Mouse (Mus musculus): ENCODE results near the gene Fermt2. TPM values are rescaled to one million over a fixed set of nuclear protein-coding genes. Genes with fewer than 3 reads are reported as not detected.
A peak's percentile ranks its signal among the peaks of the same experiment; 100 is the strongest.

Fermt2 gene
- total RNA-seq, 2 experiments from 2014 or later, result 311 to 341 TPM

DNA sequence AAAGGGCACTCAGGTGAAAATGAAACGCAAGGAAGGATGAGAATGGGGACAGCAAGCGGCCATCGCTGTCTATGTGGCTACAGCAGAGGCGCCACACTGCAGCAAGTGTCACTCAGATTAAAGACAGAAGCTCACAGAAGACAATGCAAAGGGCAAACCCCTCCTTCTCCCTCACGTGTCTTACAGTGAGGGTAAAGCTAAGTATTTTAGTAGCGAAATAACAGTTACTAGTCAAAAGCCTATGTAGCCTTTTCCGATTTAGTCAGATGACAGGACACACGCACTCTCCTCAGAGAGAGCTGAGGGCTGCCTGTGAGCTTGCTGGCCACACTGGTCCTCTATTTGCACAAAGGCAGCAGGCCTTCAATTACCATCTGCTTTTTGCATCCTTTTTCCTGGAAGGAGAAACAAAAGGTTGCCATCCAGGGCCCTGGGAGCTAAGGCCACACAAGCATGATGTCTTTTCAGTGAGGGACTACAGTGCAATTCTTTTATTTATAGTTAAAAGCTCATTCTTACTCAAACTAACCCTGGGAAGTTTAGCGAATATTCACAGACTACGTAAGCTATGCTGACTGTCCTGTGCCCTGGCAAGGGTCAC is 66.9 kb downstream of the Fermt2 start:
- DNase-seq, result no peak

DNA sequence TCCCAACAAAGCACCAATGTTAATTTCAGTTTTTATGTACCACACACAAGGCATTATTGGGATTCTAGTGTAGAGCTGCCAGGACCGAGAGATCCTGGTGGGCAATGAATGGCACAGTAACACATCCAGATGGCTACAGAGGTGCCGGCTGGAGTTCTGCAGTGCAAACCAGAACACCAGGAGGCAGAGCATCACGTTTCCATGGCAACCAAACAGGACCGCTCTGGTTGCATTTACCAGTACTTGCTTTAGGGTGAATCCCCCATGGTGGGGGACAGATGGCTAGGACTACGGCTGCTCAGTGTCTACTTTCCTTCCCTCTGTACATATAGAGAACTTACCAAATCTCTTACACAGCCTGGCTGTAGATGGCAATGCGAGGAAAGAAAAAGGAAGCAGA is 67.5 kb downstream of the Fermt2 start:
- DNase-seq, result no peak

DNA sequence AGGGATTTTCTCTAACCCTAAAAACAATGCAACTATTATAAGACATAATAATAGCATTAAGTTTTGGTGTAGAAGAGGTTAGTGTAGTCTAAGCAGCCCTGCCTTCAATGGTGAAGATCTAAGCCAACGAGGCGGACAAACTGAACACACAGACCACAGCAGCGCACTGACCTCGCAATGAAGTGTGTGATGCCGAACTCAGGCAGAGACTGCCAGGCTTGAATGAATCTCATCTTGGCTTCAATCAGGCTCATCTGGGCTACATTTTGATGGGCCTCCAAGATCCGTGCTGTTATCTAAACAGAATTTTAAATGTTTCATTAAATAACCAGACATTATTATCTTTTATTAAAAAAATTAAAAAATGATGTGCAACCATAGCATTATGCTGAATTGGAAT is 68.0 kb downstream of the Fermt2 start:
- no peak for DNase-seq

DNA sequence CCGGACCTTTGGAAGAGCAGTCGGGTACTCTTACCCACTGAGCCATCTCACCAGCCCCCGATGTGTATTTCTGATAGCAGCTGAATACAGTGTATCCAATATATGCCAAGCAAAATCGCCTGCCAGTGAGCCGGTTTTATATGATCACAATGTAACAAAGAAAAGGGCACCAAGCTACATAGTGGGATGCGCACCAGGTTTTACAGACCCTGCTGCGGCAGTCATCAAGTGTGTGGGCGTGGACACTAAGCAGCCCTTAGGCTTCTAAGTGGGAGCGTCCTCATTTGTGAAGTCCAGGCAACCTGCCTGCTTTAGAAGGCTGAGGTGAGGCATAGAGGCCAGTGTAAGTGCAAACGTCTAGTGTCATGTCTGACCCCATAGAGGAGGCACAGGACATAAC is 69.4 kb downstream of the Fermt2 start:
- DNase-seq, result no peak

DNA sequence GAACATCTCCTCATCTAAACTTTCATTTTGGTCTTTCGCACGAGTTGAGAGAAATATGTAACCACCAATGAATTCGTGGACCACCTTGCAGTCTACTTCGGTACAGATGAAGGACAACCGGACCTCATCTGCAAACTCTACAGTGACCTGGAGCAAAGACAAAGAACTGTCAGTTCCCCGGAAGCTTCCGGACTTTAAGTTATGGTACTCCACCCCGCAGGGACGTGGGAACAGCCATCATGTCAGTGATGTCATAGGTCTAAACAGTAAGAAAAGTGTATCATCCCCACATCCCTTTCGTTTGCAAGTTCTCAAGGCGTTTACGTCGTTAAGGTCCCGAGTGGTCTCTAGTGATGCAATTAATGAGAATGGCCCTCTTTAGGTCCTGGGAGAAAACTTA is 70.0 kb downstream of the Fermt2 start:
- DNase-seq, result no peak

DNA sequence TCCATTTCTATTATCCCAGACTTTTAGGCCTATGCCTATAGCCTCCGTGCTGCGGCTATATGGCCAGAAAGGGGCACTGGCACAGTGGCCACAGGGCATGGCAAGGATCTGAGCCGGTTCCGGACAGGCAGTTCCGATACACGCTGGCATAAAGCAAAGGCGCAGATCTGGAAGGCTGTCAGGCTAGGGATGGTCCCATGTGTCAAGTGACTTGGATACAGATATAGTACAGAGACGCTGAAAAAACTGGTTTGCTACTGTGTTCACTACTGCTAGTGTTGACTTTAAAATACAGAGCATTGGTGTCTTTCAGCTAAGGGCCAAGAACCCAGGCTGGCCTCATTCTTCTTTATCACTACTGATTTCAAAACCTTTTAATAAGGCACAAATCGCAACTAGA is 72.9 kb downstream of the Fermt2 start:
- no peak for DNase-seq

DNA sequence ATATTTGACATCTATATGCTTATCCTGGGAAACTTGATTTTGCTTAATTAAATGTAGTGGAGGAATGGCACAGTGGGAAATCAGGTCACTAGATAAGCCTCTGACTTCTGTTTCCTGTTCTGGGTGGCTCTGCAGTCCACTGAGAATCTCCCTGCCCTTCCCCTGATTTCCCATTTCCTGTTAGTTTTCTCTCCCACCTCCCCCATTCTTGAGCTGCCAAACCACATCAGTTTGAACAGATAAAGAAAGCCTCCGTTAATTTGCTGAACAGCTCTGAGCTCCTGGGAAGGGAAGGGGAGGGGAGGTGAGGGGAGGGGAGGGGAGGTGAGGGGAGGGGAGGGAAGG is 73.4 kb downstream of the Fermt2 start:
- peak; percentile 46 for DNase-seq

DNA sequence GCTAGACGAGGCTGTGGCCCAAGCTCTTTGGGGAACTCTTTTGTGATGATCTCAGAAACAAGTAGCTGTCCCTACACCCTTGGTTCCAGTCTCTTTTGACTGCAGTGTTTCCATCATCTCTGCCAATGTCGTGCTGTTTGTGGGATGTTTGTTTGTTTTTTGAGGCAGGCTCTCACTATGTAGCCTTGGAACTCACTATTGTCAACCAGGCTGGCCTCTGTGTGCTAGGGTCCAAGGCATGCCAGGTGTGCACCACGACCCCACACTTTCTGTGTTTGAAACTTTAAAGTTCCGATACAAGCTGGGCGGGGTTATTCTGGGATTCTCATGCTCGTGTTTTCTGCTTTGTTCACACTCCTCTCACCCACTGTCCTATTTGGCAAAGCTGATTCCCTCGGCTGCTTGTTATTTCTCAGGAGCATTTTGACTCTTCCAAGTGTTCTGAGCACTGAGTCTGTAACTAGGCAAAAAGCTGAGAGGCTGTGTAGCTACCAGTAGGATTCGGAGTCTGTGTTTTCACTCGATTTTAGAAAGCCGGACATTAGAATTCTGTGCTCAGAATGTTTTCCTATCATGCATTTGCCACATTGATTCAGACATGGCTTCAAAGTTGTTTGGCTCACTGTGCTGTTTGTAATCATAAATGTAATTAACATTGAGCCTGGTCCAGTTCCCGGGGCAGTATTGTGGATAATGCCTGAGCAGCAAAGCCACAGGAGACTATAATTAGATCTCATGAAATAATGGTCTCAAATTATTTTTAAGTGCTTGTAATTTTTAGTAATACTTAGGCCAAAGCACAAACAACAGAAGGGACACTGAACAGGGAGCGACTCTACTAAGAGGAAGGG is 74.0 kb downstream of the Fermt2 start:
- no peak for DNase-seq

DNA sequence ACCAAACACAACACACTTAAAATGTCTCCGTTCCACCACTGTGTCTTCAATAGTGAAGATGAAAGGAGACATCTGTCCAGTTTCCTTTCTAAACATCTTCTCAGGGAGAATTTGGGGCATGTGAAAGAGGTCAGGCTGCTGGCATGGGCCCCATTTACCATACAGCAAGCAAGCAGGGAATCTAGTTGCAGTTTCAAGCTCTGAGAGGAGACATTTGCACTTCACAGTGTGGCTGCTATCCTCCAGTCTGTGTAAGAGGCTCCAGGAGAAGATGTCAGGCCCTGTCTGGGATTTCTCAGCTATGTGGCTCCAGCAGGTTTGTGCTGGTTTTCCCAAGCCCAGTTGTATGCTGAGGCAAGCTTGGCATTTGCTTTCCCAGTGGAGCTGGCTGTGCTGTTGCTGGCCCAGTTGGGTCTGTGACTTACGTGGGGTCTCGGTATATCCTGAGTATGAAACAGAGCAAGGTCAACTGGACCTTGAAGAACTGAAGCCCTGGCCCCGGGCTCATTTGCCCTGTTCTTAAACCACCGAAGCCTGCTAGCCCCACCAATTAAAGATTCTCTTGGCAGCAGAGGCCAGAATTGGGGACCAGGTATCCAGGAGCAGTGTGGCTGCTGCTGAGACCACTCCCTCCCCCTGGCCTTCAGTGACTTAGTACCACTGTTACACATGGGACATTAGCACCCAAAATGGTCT is 76.2 kb downstream of the Fermt2 start:
- DNase-seq, result no peak

DNA sequence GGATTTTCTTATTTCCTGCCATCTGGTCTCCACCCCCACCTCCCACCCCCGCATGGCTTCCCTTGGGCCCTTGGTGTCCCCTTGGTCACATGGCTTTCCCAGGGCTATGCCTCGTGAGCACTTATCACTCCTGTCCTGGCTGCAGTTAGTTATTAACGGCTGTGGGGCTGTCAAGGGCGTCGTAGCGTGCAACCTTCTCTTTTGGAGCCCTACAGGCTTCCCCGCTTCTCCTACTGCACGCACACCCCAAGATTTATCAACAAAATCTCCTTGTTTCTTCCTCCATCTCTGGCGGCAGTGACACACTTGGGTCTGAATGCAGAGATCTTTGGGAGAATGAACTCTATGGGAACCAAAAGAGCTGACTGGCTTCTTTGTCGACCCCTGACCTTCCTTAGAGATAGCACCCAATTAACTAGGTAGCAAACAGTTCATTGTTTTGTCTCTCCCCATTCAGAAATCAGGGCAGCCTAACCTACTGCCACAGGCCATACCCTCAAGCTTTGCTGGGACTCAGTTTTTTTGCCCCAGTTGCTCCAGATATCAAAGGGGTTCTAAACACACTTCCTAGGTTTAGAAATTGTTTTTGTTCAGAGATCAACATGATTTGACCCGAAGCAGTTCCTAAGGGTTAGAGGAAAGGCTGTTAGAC is 76.9 kb downstream of the Fermt2 start:
- DNase-seq, result peak; percentile 63

DNA sequence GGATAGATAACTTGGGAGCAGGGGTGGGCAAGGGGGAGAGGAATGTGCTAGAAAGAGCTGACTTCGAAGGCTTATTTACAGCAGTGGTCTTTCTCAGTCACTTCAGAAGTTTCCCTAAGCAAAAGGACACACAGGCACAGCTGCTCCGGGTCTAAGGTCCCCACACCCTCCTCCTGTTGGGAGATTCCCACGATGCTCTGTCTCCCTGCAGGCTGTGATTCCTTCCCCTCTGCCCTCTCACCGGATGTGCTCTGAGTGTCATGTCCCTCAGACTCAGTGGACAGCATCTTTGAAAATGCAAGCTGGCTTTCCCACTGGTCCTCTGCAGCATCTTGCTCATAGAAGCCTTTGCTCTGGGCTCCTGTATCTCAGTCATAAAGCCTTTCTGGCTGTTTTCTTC is 77.8 kb downstream of the Fermt2 start:
- no peak for DNase-seq

DNA sequence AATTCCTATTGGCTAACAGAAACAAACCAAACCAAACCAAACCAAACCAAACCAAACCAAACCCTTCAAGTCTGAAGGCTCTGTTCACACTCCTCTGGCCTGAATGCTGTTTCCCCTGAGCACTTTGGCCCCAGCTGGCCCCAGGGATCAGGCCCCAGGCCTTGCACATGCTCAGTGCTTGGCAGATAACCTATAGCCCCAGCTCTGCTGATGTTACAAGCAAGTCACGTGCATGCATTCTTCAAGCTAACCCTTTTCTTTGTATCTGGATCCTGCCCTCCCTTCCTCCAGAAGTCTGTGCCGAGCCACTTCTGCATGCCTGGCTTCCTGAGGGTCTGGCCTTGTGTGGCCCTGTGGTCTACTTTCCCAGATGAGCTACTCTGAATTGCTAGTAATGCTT is 78.8 kb downstream of the Fermt2 start:
- DNase-seq, result no peak

DNA sequence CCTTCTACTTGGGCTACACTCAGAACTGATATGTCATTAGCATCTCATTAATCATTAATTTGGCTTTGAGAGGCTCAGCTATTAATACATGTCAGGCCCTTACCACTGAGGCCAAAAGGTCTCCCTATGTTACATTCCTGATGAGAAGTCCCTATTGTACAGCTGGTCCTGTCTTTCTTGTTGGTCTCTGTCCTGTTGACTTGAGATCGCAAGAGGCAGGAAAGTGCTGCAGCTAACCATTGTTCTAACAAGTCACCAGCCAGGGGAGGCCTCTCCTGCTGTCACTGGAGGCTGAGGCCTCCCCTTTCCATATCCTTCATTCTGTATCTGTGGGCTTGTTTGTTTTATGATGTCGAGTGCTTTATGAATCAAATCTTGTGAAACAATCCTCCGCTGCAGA is 83.1 kb downstream of the Fermt2 start:
- DNase-seq, result no peak

DNA sequence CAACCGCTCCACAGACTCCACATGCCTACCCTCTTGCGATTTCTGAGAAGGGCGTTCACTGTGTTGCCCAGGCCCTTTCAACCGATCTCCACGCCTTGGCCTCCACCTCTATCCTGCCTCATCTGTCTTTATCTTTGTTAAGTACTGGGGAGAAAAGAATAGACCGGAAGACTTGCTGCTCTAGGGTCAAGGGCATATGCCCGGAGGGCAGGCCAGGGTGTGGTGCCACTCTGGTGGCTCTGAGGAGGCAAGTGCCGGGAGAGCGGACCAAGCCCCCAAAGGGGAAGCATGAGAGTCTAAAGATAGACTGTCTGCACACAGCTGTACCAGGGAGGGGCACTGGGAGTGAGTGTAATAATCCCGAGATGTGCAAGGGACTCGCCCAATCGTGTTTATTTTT is 84.5 kb downstream of the Fermt2 start:
- peak; percentile 54 for DNase-seq

DNA sequence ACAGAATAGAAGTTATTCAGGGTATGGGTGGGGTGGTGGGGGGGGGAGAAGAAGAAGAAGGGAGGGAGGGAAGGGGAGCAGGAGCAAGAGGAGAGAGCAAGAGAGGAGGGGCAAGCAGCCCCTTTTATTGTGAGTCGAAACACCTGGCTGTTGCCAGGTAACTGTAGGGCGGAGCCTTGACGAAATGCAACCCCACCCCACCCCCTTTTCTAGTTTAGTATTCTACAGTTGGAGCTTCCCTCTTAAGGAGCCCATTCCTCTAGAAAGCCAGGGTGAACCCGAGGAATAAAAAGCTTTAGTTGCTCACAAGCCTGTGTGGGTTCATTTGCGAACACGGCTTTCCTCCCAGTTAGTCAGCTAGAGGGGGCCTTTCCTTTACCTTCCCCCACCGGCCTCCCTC is 85.0 kb downstream of the Fermt2 start:
- DNase-seq, result no peak

DNA sequence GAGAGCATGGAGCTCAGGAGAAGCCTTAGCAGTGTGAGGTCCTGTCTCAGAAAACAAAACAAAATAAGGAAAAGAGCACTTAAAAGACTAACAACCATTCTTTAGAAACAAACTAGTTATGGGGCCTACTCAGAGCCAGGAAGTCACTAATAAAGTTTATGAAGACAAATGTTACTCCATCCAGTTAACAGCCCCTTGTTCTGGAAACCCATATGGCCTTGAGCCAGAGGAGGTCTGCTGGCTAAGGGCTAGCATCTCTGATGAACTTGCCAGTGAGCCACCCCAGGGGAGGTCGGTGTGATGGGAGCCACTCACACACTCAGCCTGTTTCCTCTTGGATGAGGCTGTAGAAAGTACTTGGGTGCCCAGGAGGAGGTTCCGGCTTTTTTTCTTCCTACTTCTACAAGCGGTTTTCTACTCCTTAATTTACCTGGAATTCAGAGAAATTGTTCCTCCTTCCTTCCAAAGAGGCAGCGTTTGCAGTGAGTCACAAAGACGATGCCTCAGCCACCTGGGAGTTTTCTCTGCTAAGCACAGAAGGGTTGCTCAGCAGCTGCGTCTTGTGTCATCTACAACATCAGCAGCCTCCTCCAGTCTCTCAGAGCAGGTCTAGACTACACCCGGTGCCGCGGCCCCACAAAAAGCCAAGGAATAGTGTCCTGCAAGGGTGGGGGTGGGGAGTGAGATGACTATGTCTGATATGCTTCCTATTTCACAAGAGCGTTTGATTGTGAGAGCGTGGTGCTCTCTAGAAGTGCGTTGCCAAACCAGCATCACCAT is 86.9 kb downstream of the Fermt2 start:
- DNase-seq, result no peak

DNA sequence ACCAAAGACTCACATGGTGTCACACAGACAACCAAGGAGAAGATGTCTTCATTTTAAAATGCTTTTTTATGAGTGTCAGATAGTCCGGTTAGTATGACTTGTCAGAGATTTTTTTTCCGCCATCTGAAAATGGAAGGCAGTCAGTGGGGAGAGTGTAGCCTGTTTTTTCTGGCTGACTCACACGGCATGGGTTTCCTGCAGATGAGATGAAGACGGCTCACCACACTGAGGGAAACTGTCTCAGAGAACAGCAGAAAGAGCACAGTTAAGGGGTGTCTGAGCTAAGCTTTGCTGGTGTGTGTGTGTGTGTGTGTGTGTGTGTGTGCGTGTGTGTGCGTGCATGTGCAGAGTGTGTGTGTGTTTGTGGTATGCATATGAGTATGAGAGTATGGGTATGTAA is 88.6 kb downstream of the Fermt2 start:
- DNase-seq, result no peak

DNA sequence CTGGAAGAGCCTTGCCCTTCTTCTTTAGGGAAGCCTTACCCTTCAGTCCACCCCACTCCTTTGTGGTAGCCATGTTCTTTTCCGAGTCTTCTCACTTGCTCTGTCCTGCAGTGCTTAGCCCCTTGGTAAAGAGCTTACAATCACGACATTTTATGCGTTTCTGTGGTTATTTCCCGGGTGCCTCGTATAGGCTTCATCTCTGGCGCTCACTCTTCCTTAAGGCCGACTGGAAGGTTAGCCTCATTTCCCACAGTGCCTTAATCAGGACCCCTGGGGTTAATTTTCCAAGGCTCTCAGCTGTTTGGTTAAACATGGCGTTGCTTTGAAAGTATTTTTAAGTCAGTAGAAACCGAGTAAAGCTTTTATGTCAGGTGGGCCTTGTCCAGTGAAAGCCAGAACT is 90.5 kb downstream of the Fermt2 start:
- DNase-seq, result no peak

DNA sequence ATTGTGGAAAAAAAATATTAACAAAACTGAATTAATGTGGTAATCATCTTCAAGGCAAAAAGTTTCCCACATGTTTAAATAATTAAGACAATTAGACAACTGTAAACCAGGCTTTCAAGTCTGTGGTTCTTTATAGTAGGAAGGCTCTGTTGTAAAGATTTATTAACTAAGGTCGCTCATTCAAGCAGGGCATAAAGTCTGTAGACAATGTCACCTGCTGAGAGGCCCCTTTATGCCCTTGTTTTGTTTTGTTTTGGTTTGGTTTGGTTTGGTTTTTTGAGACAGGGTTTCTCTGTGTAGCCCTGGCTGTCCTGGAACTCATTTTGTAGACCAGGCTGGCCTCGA is 91.0 kb downstream of the Fermt2 start:
- no peak for DNase-seq

DNA sequence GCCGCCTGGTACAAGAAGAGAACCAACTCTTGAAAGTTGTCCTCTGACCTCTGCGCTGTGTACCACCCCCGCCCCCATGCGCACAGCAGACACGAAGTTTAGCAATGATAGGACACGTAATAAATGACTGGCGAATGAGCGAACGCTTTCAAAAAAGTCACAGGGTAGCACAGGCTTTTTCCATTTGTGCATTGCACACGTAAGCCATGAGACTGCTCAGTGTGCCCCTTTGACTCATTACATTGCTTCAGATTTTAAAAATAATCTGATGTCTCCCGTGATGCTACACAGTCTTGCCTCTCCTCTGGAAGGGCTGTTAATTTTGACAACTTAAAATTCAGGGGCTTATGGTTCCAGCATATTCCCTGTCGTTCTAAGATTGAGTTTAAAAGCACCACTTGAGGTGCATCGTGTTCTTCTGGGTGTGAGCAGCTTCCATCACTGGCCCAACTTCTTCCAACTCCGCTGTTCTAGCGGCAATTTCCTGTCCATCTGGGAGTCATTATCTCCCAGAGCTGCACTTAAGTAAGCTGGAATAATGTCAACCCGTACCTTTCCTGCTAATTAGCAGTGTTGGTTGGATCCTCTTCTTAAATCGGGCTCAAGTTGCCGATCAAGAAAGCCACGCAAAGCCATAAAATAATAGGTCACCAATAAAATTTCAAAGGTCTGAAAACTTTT is 91.5 kb downstream of the Fermt2 start:
- DNase-seq, result no peak

DNA sequence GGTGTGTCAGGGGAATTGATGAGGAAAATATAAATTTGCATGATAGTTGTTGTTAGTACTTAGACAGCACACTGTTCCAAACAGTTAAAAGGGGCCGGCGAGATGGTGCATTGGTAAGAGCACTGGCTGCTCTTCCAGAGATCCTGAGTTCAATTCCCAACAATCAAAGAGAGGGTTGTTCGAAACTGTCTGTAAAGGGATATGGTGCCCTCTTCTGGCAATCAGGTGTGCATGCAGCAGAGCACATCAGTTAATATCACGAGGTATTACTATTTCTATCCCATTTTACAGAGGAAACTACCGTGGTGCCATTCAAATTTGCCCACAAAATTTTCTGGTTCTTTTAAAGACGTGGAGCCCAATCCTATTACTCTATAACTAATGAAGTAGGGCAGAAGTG is 95.7 kb downstream of the Fermt2 start:
- DNase-seq, result no peak

DNA sequence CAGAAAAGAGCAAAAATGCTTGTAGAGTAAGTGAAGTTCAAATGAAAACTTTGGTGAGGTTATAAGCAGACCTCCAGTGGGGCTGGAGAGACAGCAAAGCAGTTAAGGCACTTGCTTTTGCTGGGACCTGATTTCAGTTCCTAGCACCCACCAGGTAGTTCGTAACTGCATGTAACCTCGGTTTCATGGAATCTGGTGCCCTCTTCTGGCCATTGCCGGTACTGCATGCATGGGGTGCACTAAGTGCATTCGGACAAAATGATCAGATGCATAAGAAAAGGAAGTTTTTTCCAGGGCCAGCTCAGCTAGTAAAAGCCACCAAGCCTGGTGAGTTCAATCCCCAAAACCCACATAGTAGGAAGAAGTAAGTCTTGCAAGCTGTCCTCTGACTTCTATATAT is 97.9 kb downstream of the Fermt2 start:
- no peak for DNase-seq
